Mouse (Mus musculus): ENCODE data around the gene Krcc1. TPM values are rescaled to one million over a fixed set of nuclear protein-coding genes. Genes with fewer than 3 reads are reported as not detected.
"Not testable (repeated sequence)": the region's sequence is repeated elsewhere in the genome, so short reads cannot be mapped to it uniquely, and the experiment has no call there.

Krcc1 gene
- total RNA-seq, 2 experiments from 2014 or later: 23.6 to 27.9 TPM

DNA sequence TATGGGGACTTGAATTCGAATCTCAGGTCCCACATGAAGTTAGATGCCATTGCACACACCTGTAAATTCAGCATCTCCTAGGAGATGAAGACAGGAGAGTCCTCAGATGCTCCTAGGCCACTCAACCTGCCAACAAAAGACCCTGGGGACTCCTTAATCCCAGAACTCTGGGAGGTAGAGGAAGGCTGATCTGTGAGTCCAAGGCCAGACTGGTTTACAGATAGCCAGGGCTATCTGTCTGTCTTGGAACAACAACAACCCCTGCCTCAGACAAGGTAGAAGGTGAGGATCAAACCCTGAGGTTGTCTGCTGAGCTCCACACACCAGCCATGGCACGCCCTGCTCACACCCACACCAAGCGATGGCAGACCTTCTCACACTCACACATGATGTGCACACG lies 12.3 kb upstream of the Krcc1 start:
- no peak for DNase-seq
- intact Hi-C loops (cut with DNase I; ENCODE audit: low total_unique reads): no loop called here

DNA sequence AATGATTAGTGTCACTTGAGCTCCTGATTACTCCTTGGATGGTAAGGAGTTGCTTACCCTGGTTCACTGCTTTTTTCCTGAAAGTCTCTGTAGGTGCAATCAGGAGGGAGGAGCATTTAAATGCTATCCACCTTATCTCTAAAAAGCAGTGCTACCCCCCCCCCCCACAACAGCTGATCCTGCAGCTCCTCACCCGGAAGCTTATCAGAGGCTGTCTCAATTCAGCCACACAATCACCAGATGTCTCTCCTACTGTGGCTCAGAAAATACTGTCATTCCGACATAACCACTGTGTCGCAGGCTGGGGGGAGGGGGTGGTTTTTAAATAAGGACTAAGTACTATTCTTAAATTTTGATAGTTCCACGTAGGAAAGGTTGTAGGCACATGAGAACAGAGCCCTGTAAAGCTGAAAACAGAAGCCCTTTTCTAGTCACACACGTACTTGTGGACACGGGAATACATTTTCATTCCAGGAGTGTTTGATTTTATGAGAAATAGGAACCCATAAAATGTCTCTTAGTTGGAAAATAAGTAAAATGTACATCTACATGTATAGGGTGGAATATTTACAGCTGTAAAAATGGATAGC lies 11.3 kb upstream of the Krcc1 start:
- intact Hi-C loops (cut with DNase I; ENCODE audit: low total_unique reads): no loop called here
- no peak for DNase-seq

DNA sequence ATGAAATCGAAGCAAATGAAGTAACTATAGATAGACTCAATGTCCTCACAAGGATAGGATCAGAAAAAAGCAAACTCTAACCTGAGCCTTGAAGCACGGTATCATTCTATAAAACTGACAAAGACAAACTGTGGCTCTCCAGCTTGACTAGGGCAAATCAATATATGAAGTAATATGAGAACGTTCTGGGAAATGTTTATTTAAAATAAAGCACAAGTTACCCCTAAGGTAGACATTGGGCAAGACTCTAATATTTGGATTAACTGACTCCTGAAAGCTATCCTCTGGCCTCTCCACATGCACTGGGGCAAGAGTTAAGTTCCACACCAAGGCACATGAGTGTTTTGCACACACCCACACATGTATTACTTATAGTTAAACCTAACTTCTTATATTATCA lies 10.4 kb upstream of the Krcc1 start:
- intact Hi-C loops (cut with DNase I; ENCODE audit: low total_unique reads): no loop called here
- DNase-seq: no peak

DNA sequence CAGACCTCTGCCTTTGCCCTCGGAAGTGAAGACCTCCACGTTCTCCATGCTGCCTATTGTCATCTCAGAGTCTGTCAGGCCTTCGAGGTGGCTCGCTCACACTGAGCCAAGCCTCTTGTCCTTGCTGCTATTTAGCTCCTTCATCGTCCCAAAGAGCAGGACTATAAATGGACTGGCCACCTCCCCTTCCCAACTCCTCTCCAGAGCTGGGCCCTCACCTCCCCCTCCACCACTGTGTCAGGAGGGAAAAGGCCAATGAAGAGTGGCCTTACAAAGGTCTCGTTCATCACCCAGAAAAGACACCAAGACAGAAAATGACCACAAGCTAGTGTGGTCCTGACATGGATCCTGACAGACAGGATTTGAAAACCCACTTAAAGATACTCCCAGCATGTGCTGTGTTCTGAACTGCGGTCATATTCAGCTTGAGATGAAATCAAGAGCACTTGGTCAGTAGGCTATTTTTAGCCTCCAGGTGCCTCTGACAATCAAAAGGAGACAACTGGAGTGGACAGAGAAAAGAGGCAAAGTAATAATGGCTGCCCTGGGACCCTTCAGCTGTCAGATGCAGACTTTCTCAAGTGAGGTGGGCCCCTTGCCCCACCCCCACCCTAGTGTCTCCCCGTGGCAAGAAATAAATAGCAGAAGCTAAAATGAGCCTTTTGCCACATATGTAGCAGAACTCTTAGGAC lies 9.2 kb upstream of the Krcc1 start:
- peak; percentile 29 for DNase-seq
- intact Hi-C loops (cut with DNase I; ENCODE audit: low total_unique reads): no loop called here

DNA sequence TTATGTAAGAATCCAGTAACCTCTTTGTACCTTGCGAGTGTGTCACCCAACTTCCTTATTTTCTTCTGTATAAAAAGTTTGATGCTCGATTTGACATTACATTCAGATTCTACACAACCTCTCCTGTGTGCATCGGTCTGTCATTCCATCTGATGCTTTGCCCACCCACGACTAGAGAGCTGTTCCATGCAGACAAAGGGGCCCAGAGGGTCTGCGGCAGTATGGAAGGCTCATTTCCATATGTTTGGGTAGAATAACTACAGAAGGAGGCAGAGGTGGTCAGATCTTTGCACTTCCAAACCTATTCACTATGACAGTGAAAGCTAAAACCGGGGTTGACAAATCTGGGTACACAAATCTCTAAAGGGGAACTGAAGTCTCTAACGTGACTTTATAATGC lies 3.9 kb upstream of the Krcc1 start:
- DNase-seq; intact Hi-C loops (cut with DNase I; ENCODE audit: low total_unique reads): not testable (repeated sequence)

DNA sequence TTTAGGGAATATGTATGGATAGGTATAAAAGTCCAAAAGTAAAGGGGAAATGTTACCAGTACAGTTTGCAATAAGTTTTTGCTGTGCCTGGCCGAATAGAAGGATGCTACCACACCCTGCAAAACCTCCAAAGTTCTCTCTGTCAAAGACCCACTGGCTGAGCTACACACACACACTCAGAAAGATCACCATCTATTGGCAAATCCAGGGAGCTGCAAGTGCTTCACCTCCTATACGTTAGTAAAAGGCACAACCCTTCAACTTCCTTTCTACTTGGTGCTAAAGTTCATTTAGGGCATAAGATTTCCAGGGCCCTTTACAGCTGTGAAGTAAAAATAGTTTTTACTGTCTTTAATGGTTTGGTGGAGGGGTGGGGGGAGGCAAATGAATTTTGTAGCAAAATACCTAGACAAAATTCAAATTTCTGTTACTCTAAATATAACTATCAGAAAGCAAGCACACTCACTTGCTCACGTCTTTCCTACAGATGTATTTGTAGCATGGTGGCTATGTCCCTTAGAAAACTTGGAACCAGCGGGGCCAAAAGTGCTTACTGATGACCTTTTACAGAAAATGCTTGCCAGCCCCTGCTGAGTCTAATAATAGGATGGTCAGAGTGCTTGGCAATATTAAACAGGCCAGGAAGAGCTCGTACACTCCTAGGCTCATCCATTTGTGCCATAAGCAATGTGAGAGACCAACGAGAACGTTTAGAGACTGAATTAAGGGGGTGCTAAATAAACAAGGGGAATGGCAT lies 2.4 kb upstream of the Krcc1 start:
- intact Hi-C loops (cut with DNase I; ENCODE audit: low total_unique reads): no loop called here
- DNase-seq: no peak

DNA sequence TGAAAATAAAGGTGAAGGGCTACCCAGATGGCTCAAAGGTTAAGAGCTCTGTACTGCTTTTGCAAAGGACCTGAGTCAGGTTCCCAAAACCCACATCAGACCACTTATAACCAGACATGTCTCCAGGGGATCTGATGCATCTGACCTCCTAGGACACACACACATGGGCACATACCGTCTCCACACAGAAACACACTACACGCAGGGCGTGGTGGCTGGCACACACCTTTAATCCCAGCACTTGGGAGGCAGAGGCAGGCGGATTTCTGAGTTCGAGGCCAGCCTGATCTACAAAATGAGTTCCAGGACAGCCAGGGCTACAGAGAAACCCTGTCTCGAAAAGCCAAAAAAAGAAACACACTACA lies 1.8 kb upstream of the Krcc1 start:
- intact Hi-C loops (cut with DNase I; ENCODE audit: low total_unique reads); DNase-seq: not testable (repeated sequence)

DNA sequence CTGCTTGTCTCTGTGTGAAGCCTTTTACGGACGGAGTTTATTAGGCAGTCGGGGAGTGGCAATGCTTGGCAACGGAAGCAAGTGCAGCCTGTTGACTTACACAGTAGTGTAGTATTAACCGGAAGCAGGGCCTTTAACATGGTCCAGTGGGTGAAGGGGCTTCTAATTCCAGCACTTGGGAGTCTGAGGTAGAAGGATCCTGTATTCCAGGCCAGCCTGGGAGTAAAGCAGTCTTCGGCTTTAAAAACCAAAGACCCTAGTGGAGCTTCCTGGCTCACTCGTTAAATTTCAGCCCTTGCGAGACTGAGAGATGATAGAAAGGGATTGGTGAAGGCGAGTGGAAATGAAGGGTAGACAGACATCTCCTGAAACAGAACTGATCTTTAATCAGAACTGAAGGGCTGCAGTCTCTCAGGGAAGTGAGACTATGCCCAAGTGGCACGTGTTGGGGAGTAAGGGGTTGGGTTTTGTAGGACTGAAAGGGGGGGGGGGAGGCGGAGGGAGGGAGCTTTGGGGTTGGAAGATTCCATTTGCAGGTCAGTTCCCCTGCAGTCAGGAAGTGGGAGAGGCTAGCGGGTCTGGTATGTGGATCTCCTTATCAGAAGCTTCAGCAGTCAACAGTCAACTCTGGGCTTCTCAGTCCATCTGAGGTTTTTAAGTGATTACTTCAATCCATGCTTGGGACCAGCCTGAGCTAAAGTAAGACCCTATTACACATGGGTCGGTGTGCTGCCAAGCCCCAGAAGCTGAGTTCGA lies 998 bp upstream of the Krcc1 start:
- intact Hi-C loops (cut with DNase I; ENCODE audit: low total_unique reads): no loop called here
- no peak for DNase-seq

DNA sequence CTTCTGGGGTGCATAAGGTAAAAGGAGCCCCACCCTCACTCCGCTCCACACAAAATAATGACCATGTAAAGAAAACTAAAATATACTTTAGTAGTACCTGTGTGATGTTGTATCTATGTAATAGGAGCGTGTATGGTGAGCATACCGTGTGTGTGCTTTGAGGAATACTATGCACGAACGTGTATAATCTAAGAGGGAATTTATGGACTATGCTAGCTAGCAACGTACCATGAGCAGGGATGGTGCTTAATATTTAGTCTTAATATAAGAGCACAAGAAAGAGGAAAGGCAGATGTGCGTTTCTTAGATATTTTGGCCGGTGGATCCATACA lies 454 bp upstream of the Krcc1 start:
- intact Hi-C loops (cut with DNase I; ENCODE audit: low total_unique reads): no loop called here

DNA sequence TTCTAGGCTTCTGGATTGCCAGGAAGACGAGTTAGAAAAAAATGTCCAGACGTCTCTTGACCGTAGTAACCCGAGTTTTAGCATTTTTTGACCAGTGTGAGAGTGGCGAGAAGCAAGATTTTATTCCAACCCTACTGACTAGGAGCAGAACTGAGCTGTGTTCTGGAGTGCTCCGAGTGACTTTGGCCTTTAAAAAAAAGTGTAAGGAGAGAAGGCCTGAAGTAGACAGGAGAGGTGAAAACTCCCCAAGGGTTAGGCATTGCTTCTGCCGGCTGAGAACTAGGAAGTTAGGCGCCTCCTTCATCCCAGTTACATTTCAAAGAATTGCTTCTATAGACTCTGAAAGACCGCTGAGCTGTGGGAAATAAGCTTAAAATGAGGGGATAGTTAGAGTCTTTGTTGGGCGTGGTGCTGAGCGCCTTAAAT lies 852 bp downstream of the Krcc1 start:
- no peak for DNase-seq
- intact Hi-C loops (cut with DNase I; ENCODE audit: low total_unique reads): no loop called here

More for the DNA sequence above, 454 bp upstream of the Krcc1 start:
- no peak for DNase-seq

DNA sequence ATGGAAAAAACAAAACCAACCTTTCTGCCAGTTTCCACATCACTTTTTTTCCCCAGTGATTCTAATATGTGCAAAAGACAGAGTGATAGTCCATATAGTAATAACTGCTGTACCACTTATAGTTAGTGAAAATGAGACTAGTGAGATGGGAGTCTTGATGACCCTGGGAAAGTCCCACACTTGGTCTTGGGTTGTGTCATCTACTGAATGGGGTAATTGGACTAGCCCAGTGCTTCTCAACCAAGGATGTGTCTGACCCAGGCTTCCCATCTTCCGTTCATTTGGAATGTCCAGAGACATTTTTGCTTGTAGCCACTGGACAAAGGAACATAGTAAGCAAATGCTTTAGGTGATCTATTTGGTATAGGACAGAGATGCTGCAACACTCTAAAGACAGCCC lies 2.2 kb downstream of the Krcc1 start:
- no peak for DNase-seq
- intact Hi-C loops (cut with DNase I; ENCODE audit: low total_unique reads): no loop called here

DNA sequence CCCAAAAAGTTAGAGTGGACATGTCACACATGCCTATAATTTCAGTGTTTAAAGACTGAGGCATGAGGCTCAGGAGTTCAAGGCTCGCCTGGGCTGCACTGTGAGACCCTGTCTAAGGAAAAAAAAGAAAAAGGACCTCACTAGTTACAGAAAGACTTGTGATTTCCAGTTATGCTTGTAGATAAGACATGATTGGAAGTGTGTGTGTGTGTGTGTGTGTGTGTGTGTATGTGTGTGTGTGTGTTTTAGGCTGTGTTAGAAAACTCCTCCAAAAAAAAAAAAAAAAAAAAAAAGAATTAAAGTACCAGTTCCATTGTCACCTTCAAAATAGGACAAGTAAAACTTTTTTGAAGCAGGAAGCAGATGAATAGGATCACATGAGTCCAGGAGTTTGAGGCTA lies 3.1 kb downstream of the Krcc1 start:
- intact Hi-C loops (cut with DNase I; ENCODE audit: low total_unique reads): no loop called here
- no peak for DNase-seq

DNA sequence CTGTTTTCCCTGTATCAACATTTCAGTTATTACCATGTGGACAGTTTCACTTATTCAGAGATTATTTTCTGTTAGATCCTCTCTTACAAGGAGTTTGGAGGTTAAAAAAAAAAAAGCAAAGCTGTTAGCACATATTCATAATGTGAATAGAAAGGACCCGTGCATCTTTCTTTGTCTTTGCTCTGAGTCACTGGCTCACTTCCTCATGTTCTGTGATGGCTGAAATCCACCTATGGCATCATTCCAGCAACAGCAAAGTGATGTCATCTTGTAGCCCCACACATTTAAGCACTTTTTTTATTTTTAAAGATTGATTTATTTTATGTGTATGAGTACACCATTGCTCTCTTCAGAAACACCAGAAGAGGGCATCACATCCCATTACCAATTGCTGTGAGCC lies 7.9 kb downstream of the Krcc1 start:
- intact Hi-C loops (cut with DNase I; ENCODE audit: low total_unique reads): no loop called here
- no peak for DNase-seq

DNA sequence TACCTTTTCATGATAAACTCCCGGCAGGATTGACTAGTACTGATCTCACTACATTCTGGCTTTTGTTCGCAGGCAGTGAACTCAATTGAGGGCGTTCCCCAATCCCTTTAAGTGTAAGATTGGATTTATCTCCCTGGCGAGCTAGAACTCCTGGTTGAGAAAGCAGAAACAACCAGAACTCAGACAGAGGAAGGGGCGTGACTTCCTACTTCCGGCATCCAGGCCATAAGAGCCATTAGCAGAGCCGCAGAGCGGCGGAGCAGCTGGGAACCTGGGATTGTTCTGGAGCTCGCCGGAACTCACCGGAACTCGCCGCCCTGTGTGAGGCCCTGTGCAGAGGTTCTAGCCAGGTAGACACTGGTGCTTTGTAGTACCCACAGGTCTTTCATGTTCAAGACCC lies 22.0 kb downstream of the Krcc1 start:
- no peak for DNase-seq
- intact Hi-C loops (cut with DNase I; ENCODE audit: low total_unique reads): no loop called here

DNA sequence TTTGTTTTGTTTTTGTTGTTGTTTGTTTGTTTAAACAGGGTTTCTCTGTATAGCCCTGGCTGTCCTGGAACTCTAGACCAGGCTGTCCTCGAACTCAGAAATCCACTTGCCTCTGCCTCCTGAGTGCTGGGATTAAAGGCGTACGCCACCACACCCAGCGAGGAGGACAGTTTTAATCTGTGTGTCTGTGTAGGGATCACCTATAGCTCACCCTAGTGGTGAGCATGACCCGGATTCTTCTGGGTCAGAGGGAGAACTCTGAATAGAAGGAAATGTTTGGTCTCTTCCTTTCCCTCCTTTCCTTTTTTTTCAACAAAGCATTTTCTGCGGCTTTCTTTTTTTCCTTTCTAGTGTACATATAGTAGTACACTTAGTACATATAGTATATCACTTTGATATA lies 23.8 kb downstream of the Krcc1 start:
- no peak for DNase-seq
- intact Hi-C loops (cut with DNase I; ENCODE audit: low total_unique reads): no loop called here

DNA sequence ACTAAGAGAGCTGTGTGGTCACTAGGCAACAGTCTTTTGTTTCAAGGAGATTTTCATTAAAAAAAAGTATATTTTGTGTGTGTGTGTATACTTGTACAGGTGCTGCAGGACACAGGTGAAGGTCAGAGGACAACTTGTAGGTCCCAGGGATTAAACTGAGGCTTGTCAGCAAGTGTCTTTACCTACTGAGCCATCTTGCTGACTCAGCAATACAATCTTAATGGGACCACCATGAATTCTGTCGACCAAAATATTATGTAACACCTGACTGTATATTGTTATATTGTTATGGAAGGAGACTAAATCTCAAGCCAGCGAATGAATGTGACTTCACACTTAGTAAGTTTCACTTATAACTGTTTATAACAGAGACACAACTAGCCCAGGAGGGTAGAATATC lies 26.6 kb downstream of the Krcc1 start:
- DNase-seq: no peak
- intact Hi-C loops (cut with DNase I; ENCODE audit: low total_unique reads): no loop called here

DNA sequence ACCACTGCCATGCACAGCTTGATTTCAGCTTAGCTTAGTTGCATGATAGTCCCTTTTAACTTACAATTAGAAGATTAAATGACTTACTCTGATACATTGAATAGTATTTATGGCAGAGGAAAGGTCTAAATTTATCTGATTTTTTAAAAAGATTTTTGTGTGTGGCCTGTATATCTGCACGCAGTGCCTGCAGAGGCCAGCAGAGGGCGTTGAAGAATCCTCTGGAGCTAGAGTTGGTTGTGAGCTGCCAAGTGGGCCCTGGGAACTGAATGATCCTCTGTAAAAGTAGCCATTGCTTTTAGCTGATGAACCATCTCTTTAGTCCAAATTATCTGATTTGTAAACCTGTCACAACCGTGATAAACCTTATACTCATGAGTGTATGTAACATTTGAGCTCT lies 27.3 kb downstream of the Krcc1 start:
- no peak for DNase-seq
- intact Hi-C loops (cut with DNase I; ENCODE audit: low total_unique reads): no loop called here

DNA sequence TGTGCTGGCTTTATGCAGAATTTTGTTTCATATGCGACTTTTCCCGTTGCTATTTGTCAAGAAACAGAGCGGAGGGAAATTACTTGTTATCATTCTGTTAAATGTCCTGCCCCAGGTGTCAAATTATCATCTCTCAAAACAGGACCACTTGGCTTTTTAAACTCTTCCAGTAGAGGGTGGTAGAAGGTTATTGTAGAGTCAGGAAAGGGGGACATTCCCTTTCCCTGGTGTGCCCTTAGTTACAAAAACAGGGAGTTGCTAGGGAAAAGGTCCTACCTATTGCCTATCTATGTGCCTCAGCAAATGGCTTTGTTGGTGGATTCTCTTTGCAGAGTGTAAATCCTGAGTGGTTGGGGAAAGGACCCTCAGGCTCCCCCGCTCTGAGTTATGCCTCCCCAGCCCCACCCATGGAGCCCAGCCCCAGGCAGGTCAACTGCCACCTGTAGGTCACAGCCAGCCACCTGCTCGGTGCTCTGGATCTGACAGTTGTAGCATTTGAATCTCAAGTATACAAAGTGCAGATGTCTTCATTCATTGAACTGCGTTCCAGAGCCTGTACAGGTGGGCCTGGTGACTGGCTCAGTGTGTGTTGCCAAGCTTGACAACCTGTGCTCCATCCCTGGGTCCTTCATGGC lies 30.7 kb downstream of the Krcc1 start:
- no peak for DNase-seq
- intact Hi-C loops (cut with DNase I; ENCODE audit: low total_unique reads): no loop called here

DNA sequence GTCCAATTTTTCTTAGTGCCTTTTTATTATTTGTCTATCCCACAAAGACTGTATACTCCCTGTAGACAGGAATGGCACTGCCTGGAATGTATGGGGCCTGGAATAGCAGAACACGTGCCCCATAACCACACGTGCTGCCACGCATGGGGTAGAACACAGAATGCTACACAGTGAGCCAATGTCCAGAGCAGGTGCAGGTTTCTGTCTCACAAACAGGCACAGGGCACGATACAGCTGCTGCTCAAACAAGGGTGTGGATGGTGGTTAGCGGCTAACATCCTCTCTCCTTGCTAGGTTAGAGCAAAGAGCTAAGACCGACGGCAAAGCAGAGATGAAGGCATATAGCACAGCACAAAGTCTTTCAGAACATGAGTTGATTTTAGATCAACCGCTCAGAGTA lies 36.0 kb downstream of the Krcc1 start:
- intact Hi-C loops (cut with DNase I; ENCODE audit: low total_unique reads): no loop called here
- no peak for DNase-seq

DNA sequence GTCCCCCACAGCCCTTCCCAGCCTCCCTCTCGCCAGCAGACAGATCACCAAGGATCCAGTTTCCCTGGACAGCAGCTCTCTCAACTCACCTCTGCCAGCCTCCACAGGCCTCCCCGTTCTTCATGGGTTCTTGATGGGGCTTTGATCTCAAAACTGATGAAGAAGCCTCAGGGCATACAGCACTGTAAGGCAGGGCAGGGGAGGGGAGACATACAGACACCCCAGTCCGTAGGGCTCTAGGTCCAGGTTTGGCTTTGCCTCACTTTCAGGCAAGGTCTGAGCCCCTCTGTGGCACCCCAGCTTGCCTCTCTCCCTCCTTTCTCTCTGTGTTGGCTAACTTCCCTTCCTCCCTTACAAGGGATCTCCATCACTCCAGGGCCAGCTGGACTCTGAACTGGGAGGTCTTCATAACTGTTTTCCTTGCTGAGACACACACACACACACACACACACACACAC lies 50.4 kb downstream of the Krcc1 start, which contains the start of gene Smyd1:
Smyd1 (minus strand) TSS at position 408 of the 458 bp plus-strand sequence.
- DNase-seq: no peak
- intact Hi-C loops (cut with DNase I; ENCODE audit: low total_unique reads): no loop called here

Data from gastrocnemius, postnatal 14 days (tissue).